Mouse (Mus musculus): ENCODE results near the gene Pik3c2b.
"Not testable (repeated sequence)": the region's sequence is repeated elsewhere in the genome, so short reads cannot be mapped to it uniquely, and the experiment has no call there.

Pik3c2b gene

GRCm38 (mm10) chr1:133033316-133034090 is 12.0 kb upstream of the Pik3c2b start:
- peak; percentile 81 for DNase-seq (ENCODE audit: low spot score)

DNA sequence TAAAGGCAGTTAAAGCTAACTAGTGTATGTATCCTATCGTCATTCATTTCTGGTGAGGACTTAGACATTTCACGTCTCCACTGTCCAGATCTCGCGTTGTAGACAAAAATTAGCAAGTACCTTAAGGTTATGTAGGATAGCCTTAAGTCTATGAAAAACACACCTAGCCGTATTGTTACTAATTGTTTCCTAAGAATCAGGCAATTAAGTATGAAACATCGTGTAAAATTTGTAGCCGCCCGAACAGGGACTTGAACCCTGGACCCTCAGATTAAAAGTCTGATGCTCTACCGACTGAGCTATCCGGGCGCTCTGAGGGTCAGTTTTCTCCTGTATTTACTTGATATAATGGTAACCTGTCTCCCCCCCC is 11.4 kb upstream of the Pik3c2b start:
- DNase-seq (ENCODE audit: low spot score): peak; percentile 72

DNA sequence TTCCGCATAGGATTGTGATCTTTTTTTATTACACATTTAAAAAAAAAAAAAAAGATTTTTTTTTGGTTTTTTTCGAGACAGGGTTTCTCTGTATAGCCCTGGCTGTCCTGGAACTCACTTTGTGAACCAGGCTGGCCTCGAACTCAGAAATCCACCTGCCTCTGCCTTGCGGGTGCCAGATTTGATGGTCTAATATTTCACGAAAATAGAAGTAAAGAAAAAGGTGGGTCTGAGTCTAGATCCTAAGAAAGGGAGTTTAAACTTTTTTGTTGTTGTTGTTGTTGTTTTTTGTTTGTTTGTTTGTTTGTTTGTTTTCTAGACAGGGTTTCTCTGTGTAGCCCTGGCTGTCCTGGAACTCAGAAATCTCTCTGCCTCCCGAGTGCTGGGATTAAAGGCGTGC is 10.8 kb upstream of the Pik3c2b start:
- DNase-seq (ENCODE audit: low spot score): not testable (repeated sequence)

GRCm38 (mm10) chr1:133039505-133039949 is 5.9 kb upstream of the Pik3c2b start:
- peak; percentile 89 for DNase-seq (ENCODE audit: low spot score)

DNA sequence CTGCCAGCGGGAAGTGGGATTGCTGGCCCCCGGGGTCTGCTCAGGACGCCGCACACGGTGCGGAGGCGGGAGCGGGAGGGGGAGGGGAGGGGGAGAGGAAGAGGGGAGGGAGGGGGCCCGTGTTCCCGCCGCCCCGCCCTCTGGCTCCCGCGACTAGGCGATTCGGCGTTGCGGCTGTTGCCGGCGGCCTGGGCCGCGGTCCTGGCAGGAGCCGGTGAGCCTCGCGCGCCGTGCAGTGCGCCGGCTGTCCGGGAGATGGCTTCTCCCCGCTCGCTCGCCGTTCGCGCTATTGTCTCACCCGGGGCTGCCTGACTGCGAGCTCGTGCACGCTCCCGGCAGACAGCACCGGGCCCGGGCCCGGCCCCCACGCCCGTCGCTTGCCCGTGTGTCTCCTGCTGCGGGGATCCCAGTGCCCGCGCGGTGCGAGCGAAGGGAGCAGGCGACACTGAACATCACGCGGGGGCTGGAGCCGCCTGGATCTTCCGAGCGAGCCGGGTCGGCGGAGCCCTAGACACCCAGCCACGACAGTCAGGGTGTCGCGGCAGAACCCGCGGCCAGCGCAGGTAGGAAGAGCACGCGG is 484 bp downstream of the Pik3c2b start:
- peak; percentile 89 for DNase-seq (ENCODE audit: low spot score)

- DNase-seq (ENCODE audit: low spot score): peak; percentile 61
Measured at GRCm38 (mm10) chr1:133046441-133046931, 1.0 kb downstream of the Pik3c2b start.

GRCm38 (mm10) chr1:133047575-133047974 is 2.1 kb downstream of the Pik3c2b start:
- DNase-seq (ENCODE audit: low spot score): no peak

- no peak for DNase-seq (ENCODE audit: low spot score)
Measured at GRCm38 (mm10) chr1:133048690-133049089, 3.2 kb downstream of the Pik3c2b start.

DNA sequence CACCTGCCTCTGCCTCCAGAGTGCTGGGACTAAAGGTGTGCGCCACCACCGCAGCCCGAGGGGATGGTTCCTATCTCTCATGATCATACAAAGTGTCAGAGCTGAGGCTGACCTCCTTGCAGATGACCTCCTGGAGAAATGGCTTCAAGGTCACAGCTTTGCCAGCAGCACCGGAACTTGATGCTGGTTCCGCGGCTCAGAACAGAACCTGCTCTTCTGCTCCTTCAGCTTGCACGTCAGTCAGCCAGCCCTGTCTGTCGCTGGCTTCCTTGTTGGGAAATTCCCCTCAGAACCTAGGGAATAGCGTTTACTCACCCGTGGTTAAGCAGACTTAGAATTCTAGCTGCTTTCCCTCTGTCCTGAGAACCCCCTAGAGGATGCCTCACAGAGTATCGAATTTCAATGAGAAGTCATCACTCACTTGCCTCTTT is 4.5 kb downstream of the Pik3c2b start:
- DNase-seq (ENCODE audit: low spot score): peak; percentile 61

GRCm38 (mm10) chr1:133051829-133052228 is 6.4 kb downstream of the Pik3c2b start:
- no peak for DNase-seq (ENCODE audit: low spot score)

DNA sequence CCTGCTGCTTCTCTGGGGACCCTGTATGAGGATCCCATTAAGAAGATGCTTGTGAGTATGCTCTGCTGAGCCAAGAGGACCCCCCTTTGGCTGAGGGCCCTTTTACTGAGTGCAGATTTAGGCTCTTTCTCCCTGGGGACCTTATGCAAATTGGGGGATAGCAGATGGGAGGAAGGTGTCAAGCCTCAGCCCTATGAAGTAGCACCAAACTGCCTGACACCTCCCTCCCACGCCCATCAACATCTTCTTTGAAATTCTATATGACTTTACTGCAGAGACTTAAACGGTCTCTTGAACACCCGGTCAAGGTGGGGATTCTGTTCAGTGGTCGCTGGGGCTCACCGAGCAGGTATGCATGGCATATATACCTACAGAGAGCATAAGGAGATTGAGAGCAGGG is 7.6 kb downstream of the Pik3c2b start:
- DNase-seq (ENCODE audit: low spot score): no peak

- DNase-seq (ENCODE audit: low spot score): no peak
Measured at GRCm38 (mm10) chr1:133054326-133054725, 8.9 kb downstream of the Pik3c2b start.

DNA sequence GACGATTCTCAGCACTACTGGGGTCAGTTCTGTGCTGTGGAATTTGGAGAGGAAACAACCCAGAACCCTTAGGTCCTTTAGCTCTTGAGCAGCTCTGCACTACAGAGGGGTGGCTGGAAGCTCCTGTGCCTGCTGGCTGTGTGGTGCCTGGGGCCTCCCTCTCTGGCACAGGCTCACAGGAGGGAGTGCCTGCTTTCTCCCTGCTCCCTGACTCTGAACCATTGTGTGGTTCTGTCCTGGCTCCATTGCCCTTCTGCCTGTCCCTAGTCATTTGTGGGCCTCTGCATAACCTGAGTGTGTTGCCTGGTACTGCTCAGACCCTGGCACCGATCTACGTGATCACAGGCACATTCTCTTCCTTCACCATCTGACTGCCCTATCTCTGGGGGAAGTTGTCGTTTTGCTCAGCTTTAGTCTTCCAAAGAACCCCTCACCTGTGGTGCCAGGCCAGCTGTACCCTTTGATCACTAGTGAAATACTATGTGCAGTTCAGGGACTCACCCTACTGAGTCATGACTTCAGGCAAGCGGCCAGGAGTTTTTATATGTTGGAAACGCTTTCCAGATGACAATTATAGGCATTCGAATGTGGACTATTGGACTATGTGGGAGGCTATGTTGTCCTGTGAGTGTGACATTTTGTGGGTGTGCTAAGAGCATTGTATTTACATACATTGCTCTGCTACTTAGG is 12.0 kb downstream of the Pik3c2b start:
- DNase-seq (ENCODE audit: low spot score): no peak

DNA sequence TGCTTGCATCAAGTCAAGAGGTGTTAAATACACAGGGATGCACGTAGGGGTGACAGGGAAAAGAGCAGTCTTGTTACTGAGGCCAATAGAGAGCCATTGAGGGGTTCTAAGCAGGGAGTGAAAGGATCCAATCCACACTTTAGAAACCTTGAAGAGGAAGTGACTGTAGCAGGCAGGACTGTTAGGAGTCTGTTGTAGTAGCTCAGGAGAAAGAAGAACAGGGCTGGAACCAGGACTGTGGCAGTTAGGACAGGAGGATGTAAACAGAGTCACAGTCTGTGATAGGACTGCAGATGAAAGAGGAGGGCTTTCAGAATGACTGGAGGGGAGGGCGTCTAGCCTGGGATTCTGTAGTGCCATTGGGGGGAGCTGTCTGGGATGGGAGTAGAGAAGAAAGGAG is 14.1 kb downstream of the Pik3c2b start:
- DNase-seq (ENCODE audit: low spot score): no peak

- DNase-seq (ENCODE audit: low spot score): no peak
Measured at GRCm38 (mm10) chr1:133060681-133061080, 15.2 kb downstream of the Pik3c2b start.

GRCm38 (mm10) chr1:133063164-133063563 is 17.7 kb downstream of the Pik3c2b start:
- no peak for DNase-seq (ENCODE audit: low spot score)

- no peak for DNase-seq (ENCODE audit: low spot score)
Measured at GRCm38 (mm10) chr1:133068268-133068667, 22.8 kb downstream of the Pik3c2b start.

DNA sequence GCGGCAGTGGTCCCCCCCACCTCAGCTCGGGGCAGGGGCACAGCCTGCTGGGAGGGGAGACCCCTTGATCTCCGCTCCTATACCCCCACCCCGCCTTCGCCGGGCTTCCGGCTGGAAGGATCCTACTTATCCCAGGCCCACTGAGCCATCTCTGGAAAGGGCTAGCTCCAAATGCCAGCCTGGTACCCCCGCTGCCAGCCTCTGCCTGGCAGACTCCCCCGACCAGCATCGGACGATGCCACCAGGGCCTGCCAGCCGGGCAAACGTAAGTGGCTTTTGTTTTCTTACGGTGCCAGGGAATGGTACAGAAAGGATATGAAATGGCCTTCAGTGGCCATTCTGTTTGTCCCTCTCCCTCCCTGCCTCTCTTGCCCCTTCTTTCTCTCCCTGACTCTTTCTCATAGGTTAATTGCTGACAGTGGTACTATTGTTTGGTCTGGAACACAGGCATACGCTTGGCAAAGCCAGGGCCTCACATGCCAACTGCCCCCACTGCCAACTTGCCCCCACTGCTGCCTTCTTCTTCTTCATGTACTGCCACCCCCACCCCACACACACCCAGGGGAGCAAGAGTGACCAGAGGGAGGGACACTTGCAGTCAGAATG is 23.3 kb downstream of the Pik3c2b start:
- DNase-seq (ENCODE audit: low spot score): no peak

GRCm38 (mm10) chr1:133069275-133070120 is 24.0 kb downstream of the Pik3c2b start:
- no peak for DNase-seq (ENCODE audit: low spot score)

DNA sequence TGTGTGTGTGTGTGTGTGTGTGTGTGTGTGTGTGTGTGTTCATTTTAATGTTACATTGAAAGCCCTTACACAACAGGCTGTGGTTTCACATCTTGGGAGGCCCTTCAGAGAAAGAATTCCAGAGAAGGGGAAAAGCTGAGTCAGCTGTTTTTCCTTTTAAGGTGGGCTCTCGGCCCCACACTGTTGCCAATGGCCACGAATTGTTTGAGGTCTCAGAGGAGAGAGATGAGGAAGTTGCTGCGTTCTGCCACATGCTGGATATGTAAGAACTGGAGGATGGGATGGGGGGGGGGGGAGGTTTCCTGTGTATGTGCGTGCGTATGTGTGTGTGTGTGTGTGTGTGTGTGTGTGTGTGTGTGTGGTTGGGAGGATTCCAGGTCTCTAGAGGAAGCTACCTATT is 24.7 kb downstream of the Pik3c2b start:
- peak; percentile 52 for DNase-seq (ENCODE audit: low spot score)

DNA sequence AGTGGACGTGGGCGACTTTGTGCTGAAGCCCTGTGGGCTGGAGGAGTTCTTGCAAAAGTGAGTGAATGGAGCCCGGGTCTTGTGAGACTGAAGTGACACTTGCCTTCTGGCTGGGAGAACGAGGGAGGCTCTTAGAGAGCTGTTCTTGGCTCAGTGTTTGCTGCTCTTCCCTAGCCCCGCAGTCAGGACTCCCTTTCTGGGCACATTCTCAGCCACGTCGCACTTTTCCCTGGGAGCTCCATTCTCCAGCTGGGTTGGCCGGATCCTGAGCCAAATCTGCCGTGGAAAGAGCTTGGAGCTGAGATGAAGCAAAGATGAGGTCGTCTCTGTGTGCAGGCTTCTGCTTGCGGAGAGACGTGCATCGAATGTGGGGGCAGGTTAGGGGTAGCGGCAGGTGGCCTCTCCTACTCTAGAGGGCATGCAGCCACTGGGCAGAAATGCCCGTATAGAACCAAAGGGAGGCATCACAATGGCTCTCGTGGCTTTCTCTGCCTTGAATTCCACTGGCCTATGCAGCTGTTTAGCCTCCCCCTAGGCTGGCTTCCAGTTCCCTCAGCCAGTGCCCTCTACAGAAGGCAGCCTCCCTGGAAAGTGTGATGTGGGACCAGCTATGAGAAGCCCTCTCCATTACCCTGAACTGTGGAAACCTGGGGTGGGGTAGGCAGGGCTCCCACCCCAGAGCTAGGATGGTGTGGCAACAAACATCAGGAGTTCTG is 26.4 kb downstream of the Pik3c2b start:
- DNase-seq (ENCODE audit: low spot score): no peak
